Mouse (Mus musculus) heart, postnatal 36 days (tissue): Measurements from ENCODE around the gene Grb7. TPM values are rescaled to one million over a fixed set of nuclear protein-coding genes. Genes with fewer than 3 reads are reported as not detected.

Source experiments
- DNase-seq, 2 experiments: peaks; one replicate each; pipeline ENCODE4 v3.0.0; 2021 to 2022
- intact Hi-C: fragments of 180-260 bp; cut with DNase I; formaldehyde crosslinking; loops from one replicate; pipeline ENCODE4 v1.15.1; 2025
- total RNA-seq, 2 experiments: library from RNA; stranded (reverse); gene quantifications; 2 replicates each; pipeline ENCODE4 v1.2.3; 2021

Grb7 gene
- total RNA-seq, 2 experiments from 2014 or later: 0.14 to 0.31 TPM

DNA sequence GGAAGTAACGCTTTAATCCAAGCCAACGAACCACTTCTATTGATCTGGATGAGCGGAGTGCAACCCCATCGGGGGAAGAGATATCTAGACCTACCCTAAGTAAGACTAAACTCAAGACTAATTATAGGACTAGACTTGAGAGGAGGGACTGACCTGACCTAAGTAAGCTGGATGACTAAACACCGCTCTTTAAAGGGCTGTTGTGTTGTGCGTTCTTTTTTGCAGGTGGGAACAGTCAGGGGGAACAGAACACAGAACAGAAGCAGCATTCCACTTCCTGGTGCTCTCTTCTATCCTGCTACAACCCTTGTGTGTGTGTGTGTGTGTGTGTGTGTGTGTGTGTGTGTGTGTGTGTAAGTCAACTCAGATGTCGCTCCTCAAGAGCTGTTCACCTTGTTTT lies 45.4 kb downstream of the Grb7 start:
- no peak for DNase-seq
- intact Hi-C loops: no loop called here

- intact Hi-C loops: no loop called here
- no peak for DNase-seq
These were observed 46.8 kb downstream of the Grb7 start for GRCm38 (mm10) chr11:98492959-98493358.

GRCm38 (mm10) chr11:98493394-98493793 lies 47.2 kb downstream of the Grb7 start:
- DNase-seq: no peak
- intact Hi-C loops: no loop called here

- intact Hi-C loops: no loop called here
These were observed 49.1 kb downstream of the Grb7 start for GRCm38 (mm10) chr11:98495176-98495719.

GRCm38 (mm10) chr11:98497388-98498288 lies 51.4 kb downstream of the Grb7 start:
- peak; percentile 3 to 10 for DNase-seq
- intact Hi-C loops: no loop called here

More at GRCm38 (mm10) chr11:98495176-98495719, 49.1 kb downstream of the Grb7 start:
- DNase-seq: no peak

- no peak for DNase-seq
- intact Hi-C loops: no loop called here
These were observed 58.7 kb downstream of the Grb7 start for GRCm38 (mm10) chr11:98504926-98505325.

Other genes with a start within 250 kb of the Grb7 start
- gene Cdk12, start 243.3 kb upstream of the Grb7 start, total RNA-seq: 10 to 100 TPM; 22.5 to 25.2 TPM
- not detected for gene Neurod2, start 116.7 kb upstream of the Grb7 start, total RNA-seq
- 1 to 10 TPM; 4.6 to 7.0 TPM for gene Ppp1r1b, start 98.0 kb upstream of the Grb7 start, total RNA-seq
- gene Stard3, start 88.0 kb upstream of the Grb7 start, total RNA-seq: 10 to 100 TPM; 21.5 to 26.8 TPM
- gene Tcap, start 62.6 kb upstream of the Grb7 start, total RNA-seq: 1,000 to 10,000 TPM; 1,783 to 3,188 TPM
- 1 to 10 TPM in 1 of 2 experiments, under 1 TPM in 1; 0.76 to 1.6 TPM for gene Pnmt, start 59.9 kb upstream of the Grb7 start, total RNA-seq
- gene Pgap3, start 45.9 kb upstream of the Grb7 start, total RNA-seq: 1 to 10 TPM; 8.5 to 9.2 TPM
- 10 to 100 TPM in 1 of 2 experiments, 1 to 10 TPM in 1; 7.2 to 10.6 TPM for gene Erbb2, start 33.9 kb upstream of the Grb7 start, total RNA-seq
- 10 to 100 TPM; 53.0 to 66.2 TPM for gene Mien1, start 7.4 kb upstream of the Grb7 start, total RNA-seq
- under 1 TPM; 0.44 to 0.84 TPM for gene Ikzf3, start 99.6 kb downstream of the Grb7 start, total RNA-seq
- gene Zpbp2, start 104.7 kb downstream of the Grb7 start, total RNA-seq: not detected
- 10 to 100 TPM; 39.3 to 40.4 TPM for gene Ormdl3, start 141.0 kb downstream of the Grb7 start, total RNA-seq
- not detected for gene Lrrc3c, start 151.9 kb downstream of the Grb7 start, total RNA-seq
- 1 to 10 TPM; 5.4 to 6.4 TPM for gene Gm12355, start 179.3 kb downstream of the Grb7 start, total RNA-seq
- gene Gsdma3, start 180.0 kb downstream of the Grb7 start, total RNA-seq: 1 to 10 TPM; 3.0 to 3.3 TPM
- not detected for gene Gsdma2, start 200.4 kb downstream of the Grb7 start, total RNA-seq
- not detected for gene Gsdma, start 218.0 kb downstream of the Grb7 start, total RNA-seq
- gene Psmd3, start 236.2 kb downstream of the Grb7 start, total RNA-seq: 100 to 1,000 TPM; 102 to 104 TPM